In the genomic region with DNA sequence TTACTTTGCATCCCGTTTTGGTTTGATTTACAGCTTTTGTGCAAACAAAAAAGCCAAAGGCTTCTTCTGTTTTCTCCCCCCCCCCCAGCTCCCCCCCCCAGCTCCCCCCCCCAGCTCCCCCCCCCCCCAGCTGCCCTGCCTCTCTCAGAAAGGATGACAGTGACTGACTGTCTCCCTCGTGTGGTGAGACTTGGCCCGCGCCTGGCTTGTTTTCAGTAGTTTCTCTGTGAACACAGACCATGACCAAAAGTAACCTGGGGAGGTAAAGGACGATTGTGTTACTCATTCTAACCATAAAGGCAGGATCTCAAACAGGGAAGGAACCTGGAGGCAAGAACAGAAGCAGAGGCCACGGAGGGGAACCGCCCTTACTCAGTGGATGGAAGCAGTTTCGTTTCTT, we compare ENCODE assay signal across 10 mouse cellular contexts. TPM values are rescaled to one million over a fixed set of nuclear protein-coding genes. Genes with fewer than 3 reads are reported as not detected.
DNase-seq lines count a peak whose midpoint lies in the region; ATAC-seq and TF ChIP-seq lines count a peak whose summit lies in the region.
"Had no signal": no experiment of that assay in that cellular context is flagged by ENCODE, and none has a peak within 500 bp of the region (broad histone marks: within the 10 kb centered on the region; RNA-seq: fewer than 3 reads in every experiment).

No protein-coding gene starts in this region.

- no peak overlapping the region for H3K27ac ChIP-seq in heart, adult 2 months
- no peak overlapping the region for H3K27ac ChIP-seq in heart, embryonic 12.5 days (ENCODE audit: poor library complexity, severe bottlenecking)
- H3K27ac ChIP-seq: heart, embryonic 13.5 days had no signal

- intact Hi-C loops in heart, adult 2 months (cut with DNase I): loop anchor here (2.0 kb wide), 1 partner anchor 29 kb away; no protein-coding TSS in a partner anchor

- no peak for TF ChIP-seq EP300 in heart, adult 2 months (IDR thresholded peaks at IDR 0.05; ENCODE audit: insufficient read depth, low read depth, low read length)

- TF ChIP-seq POLR2A in heart, adult 2 months (IDR thresholded peaks at IDR 0.05; ENCODE audit: insufficient read depth, low read depth, low read length): no peak

- 36% methylated on average over 8 of the region's 8 CpGs for WGBS in heart, adult 2 months
- 62% methylated on average over 8 of the region's 8 CpGs for WGBS in heart, embryonic 12.5 days

- peaks cover 5% of the 10 kb centered on the region for H3K36me3 ChIP-seq in heart, adult 2 months (ENCODE audit: control insufficient read depth, insufficient read depth, low read length)
- peaks cover 77% of the 10 kb centered on the region for H3K36me3 ChIP-seq in heart, embryonic 12.5 days
- H3K36me3 ChIP-seq in splenic B cell, adult 2 months (ENCODE audit: control insufficient read depth, insufficient read depth, low read length, poor library complexity, severe bottlenecking): peaks cover 3% of the 10 kb centered on the region; the same call in 1 of the 2 replicates

- peak; percentile 40 to 62 for DNase-seq in heart, adult 2 months
- peak; percentile 38 for DNase-seq in thymus, postnatal 14 days
- no peak for DNase-seq in thymus, adult 18-20 months
- peak; percentile 80 for DNase-seq in cerebellum, adult 8-10 months
- DNase-seq in kidney, adult 8-10 months: peak; percentile 51 to 77
- DNase-seq in splenic B cell, adult 2 months (ENCODE audit: low read depth, low spot score): peak; percentile 50
- DNase-seq in right cerebral cortex, postnatal 25 days: no peak

- no peak overlapping the region for H3K9ac ChIP-seq in heart, adult 2 months (ENCODE audit: low read depth, low read length)
- no peak overlapping the region for H3K9ac ChIP-seq in heart, embryonic 12.5 days
- H3K9ac ChIP-seq: heart, embryonic 13.5 days had no signal

- peak; percentile 59 for TF ChIP-seq CTCF in heart, adult 2 months (IDR thresholded peaks at IDR 0.05)

- peaks cover 5% of the 10 kb centered on the region for H3K4me1 ChIP-seq in heart, adult 2 months (ENCODE audit: control insufficient read depth, insufficient read depth, low read length)
- H3K4me1 ChIP-seq in heart, embryonic 12.5 days (replicated peaks): peaks cover 35% of the 10 kb centered on the region

- no peak overlapping the region for H3K4me2 ChIP-seq in heart, embryonic 12.5 days
- H3K4me2 ChIP-seq: heart, embryonic 13.5 days had no signal

- ATAC-seq in heart, embryonic 12.5 days (ENCODE audit: insufficient number of reproducible peaks, low FRiP score): no peak

- no peak overlapping the region for H3K4me3 ChIP-seq in heart, adult 2 months
- H3K4me3 ChIP-seq in heart, embryonic 12.5 days: no peak overlapping the region
- H3K4me3 ChIP-seq: heart, embryonic 13.5 days; megakaryocyte, embryonic 14.5 days had no signal

- H3K27me3 ChIP-seq in heart, adult 2 months (ENCODE audit: control insufficient read depth, insufficient read depth, low read length): no peaks in the 10 kb centered on the region
- H3K27me3 ChIP-seq in heart, embryonic 12.5 days (replicated peaks): no peaks in the 10 kb centered on the region
- no peaks in the 10 kb centered on the region for H3K27me3 ChIP-seq in splenic B cell, adult 2 months (ENCODE audit: control insufficient read depth, insufficient read depth, low read length, poor library complexity, severe bottlenecking)
- H3K27me3 ChIP-seq: heart, embryonic 13.5 days; megakaryocyte, embryonic 14.5 days had no signal

- peaks cover 9% of the 10 kb centered on the region for H3K79me2 ChIP-seq in heart, adult 2 months (replicated peaks; ENCODE audit: control insufficient read depth, insufficient read depth, low read length)

- H3K9me3 ChIP-seq in heart, embryonic 12.5 days (replicated peaks): no peaks in the 10 kb centered on the region
- H3K9me3 ChIP-seq: heart, embryonic 13.5 days; megakaryocyte, embryonic 14.5 days had no signal

RNA-seq across cellular contexts. Expression of a gene that starts 52.0 kb away (rescaled TPM):
- total RNA-seq in heart, adult 2 months (2021): not detected
- 0.38 TPM in 1 of 2 replicates, not detected in the other for polyA plus RNA-seq in heart, adult 2 months (2012; rRNA removed)
- 0.49 and 0.51 TPM in 2 replicates for polyA plus RNA-seq in heart, embryonic 12.5 days (2016; fragmentation: Nextera tagmentation; extraction: Ambion mirVana)

Comparison
In these comparisons a context has a peak if more than half of its experiments do, and no peak if none do; other contexts are left out.
1. DNase-seq: peak in heart, adult 2 months (2 of 2), thymus, postnatal 14 days (single experiment), cerebellum, adult 8-10 months (single experiment), kidney, adult 8-10 months (2 of 2) and splenic B cell, adult 2 months (single experiment); none in thymus, adult 18-20 months (0 of 2) and right cerebral cortex, postnatal 25 days (single experiment).